In the genomic region with DNA sequence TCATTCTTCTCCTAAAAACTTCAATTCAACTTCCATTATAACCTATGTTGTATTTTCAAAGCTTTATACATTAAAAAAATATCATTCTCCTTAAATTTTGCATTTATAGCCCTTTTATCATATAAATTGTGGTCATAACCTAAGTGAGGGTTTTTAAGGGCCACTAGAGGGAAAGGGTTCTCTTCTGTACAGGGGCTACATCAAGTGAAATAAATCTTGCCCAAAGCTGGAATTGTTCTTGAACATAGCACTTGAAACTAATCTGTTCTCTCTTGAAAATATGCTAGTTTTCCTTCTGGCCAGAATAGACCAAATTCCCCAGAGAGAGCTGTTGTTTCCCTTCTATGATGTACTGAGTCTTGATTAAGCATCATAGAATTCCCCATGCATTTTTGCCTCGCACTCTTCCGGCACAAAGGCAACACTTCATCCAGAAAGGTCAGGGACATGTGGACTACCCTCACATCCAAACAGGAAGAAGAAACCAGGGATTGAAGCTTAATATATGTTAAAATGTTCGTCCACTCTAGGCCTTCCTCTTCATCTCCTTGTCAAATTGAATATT, we compare ENCODE assay signal across 20 mouse cellular contexts.
DNase-seq lines count a peak whose midpoint lies in the region; ATAC-seq lines count a peak whose summit lies in the region.
"Had no signal": no experiment of that assay in that cellular context is flagged by ENCODE, and none has a peak within 500 bp of the region (broad histone marks: within the 10 kb centered on the region; RNA-seq: fewer than 3 reads in every experiment).

No protein-coding gene starts in this region.

- H3K36me3 ChIP-seq in heart, embryonic 12.5 days = no peaks in the 10 kb centered on the region
- no peaks in the 10 kb centered on the region for H3K36me3 ChIP-seq in kidney, embryonic 16.5 days (ENCODE audit: insufficient read depth, low read length)
- H3K36me3 ChIP-seq: forebrain, embryonic 12.5 days; heart, embryonic 10.5 days; hindbrain, embryonic 13.5 days; intestine, embryonic 15.5 days had no signal

- ATAC-seq in heart, embryonic 12.5 days (ENCODE audit: insufficient number of reproducible peaks, low FRiP score) = no peak
- peak; percentile 64; the same call in 1 of the 2 replicates for ATAC-seq in kidney, embryonic 16.5 days (ENCODE audit: low FRiP score, low TSS enrichment)
- ATAC-seq: forebrain, postnatal 0 days; intestine, embryonic 15.5 days had no signal

- H3K9ac ChIP-seq in heart, embryonic 12.5 days = no peak overlapping the region
- no peak overlapping the region for H3K9ac ChIP-seq in kidney, embryonic 16.5 days (replicated peaks; ENCODE audit: low read length)
- H3K9ac ChIP-seq: embryonic facial prominence, embryonic 12.5 days; forebrain, embryonic 12.5 days; forebrain, postnatal 0 days; hindbrain, embryonic 13.5 days; intestine, embryonic 15.5 days had no signal

- intact Hi-C loops in heart, postnatal 25 days (cut with DNase I) = loop anchor here (5.0 kb wide), 1 partner anchor 43 kb away; no protein-coding TSS in a partner anchor

- DNase-seq in heart, adult 11 months = peak; percentile 90
- no peak for DNase-seq in heart, postnatal 25 days (ENCODE audit: low spot score)
- peak; percentile 21 to 49 for DNase-seq in heart, adult 9 months (ENCODE audit: low spot score in 2 of 2)
- DNase-seq in kidney, postnatal 4 days = no peak
- peak; percentile 16 for DNase-seq in kidney, postnatal 10 days
- no peak for DNase-seq in adrenal gland, adult 18-20 months (ENCODE audit: low spot score in 2 of 2)
- DNase-seq: adrenal gland, postnatal 14 days; cerebellum, adult 11-12 months; cerebellum, adult 9-10 months; cerebellum, postnatal 25 days; forebrain, postnatal 0 days; gastrocnemius, adult 2 months; gastrocnemius, postnatal 25 days had no signal

- no peak overlapping the region for H3K4me2 ChIP-seq in heart, embryonic 12.5 days
- no peak overlapping the region for H3K4me2 ChIP-seq in kidney, embryonic 16.5 days (replicated peaks; ENCODE audit: low read depth, low read length)
- H3K4me2 ChIP-seq: embryonic facial prominence, embryonic 12.5 days; forebrain, embryonic 12.5 days; hindbrain, embryonic 13.5 days; intestine, embryonic 15.5 days had no signal

- H3K4me3 ChIP-seq in heart, embryonic 12.5 days = no peak overlapping the region
- H3K4me3 ChIP-seq in kidney, embryonic 16.5 days (ENCODE audit: low read length) = no peak overlapping the region
- H3K4me3 ChIP-seq: embryonic facial prominence, embryonic 12.5 days; forebrain, embryonic 12.5 days; gastrocnemius, adult 2 months; heart, embryonic 10.5 days; hindbrain, embryonic 13.5 days; intestine, embryonic 15.5 days had no signal

- 77% methylated on average over 3 of the region's 3 CpGs for WGBS in heart, embryonic 12.5 days
- WGBS in kidney, embryonic 16.5 days = 53% methylated on average over 3 of the region's 3 CpGs

- H3K9me3 ChIP-seq in heart, embryonic 12.5 days (replicated peaks) = no peaks in the 10 kb centered on the region
- no peaks in the 10 kb centered on the region for H3K9me3 ChIP-seq in kidney, embryonic 16.5 days (ENCODE audit: low read length)
- H3K9me3 ChIP-seq: embryonic facial prominence, embryonic 12.5 days; forebrain, embryonic 12.5 days; heart, embryonic 10.5 days; hindbrain, embryonic 13.5 days; intestine, embryonic 15.5 days had no signal

- H3K27ac ChIP-seq in heart, embryonic 12.5 days (ENCODE audit: poor library complexity, severe bottlenecking) = no peak overlapping the region
- no peak overlapping the region for H3K27ac ChIP-seq in kidney, embryonic 16.5 days (ENCODE audit: low read length)
- H3K27ac ChIP-seq: embryonic facial prominence, embryonic 12.5 days; forebrain, embryonic 12.5 days; gastrocnemius, adult 2 months; heart, embryonic 10.5 days; hindbrain, embryonic 13.5 days; intestine, embryonic 15.5 days had no signal

- 0 out of 2 replicates have a peak, but pooled peaks cover 4% of the 10 kb centered on the region for H3K4me1 ChIP-seq in heart, embryonic 12.5 days (replicated peaks)
- peaks cover 10% of the 10 kb centered on the region for H3K4me1 ChIP-seq in kidney, embryonic 16.5 days (ENCODE audit: insufficient read depth, low read length)
- H3K4me1 ChIP-seq: forebrain, embryonic 12.5 days had no signal

- H3K27me3 ChIP-seq in heart, embryonic 12.5 days (replicated peaks) = no peaks in the 10 kb centered on the region
- no peaks in the 10 kb centered on the region for H3K27me3 ChIP-seq in kidney, embryonic 16.5 days (ENCODE audit: insufficient read depth, low read length)
- H3K27me3 ChIP-seq: embryonic facial prominence, embryonic 12.5 days; forebrain, embryonic 12.5 days; hindbrain, embryonic 13.5 days; intestine, embryonic 15.5 days had no signal

Comparison
In these comparisons a context has a peak if more than half of its experiments do, and no peak if none do; other contexts are left out.
1. DNase-seq: peak in heart, adult 11 months (single experiment), heart, adult 9 months (2 of 2) and kidney, postnatal 10 days (single experiment); none in heart, postnatal 25 days (single experiment), kidney, postnatal 4 days (0 of 2) and adrenal gland, adult 18-20 months (0 of 2).